Mouse (Mus musculus): ENCODE measurements around the gene Hist1h4m. TPM values are rescaled to one million over a fixed set of nuclear protein-coding genes. Genes with fewer than 3 reads are reported as not detected.
"Not testable (repeated sequence)": the region's sequence is repeated elsewhere in the genome, so short reads cannot be mapped to it uniquely, and the experiment has no call there.

Gene Hist1h4m
- total RNA-seq, 2 experiments from 2014 or later, result 72.5 to 1,782 TPM

GRCm38 (mm10) chr13:21803058-21803457 lies 8.5 kb upstream of the Hist1h4m start:
- peak; percentile 93 for ATAC-seq (replicated peaks; ENCODE audit: poor library complexity, severe bottlenecking)

- peak; percentile 71 for ATAC-seq (replicated peaks; ENCODE audit: poor library complexity, severe bottlenecking)
Measured at GRCm38 (mm10) chr13:21810073-21810472, 1.5 kb upstream of the Hist1h4m start, which contains the start of the genes Hist1h2bq and Hist1h2ao. TSS of gene Hist1h2bq (minus strand) at chr13:21810197. TSS of gene Hist1h2ao (plus strand) at chr13:21810465.

DNA sequence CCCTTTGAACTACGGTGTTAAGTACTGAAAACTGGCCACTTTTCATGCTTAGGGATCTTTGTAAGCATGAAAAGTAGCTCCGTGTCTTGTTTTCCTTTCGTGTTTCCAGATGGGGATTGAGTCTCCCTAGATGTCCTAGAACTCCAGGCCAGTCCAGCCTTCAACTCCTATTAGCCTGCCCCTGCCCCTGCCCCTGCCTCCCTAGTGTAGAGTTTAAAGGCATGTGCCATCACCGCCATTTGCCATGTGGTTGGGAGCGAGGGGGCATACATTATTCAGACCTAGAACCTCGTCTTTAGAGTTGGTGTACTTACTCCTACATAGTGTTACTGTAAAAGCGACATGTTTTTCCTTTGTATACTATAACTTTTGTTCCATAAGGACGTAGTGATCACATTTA lies 472 bp upstream of the Hist1h4m start:
- ATAC-seq (replicated peaks; ENCODE audit: poor library complexity, severe bottlenecking), result peak; percentile 21

DNA sequence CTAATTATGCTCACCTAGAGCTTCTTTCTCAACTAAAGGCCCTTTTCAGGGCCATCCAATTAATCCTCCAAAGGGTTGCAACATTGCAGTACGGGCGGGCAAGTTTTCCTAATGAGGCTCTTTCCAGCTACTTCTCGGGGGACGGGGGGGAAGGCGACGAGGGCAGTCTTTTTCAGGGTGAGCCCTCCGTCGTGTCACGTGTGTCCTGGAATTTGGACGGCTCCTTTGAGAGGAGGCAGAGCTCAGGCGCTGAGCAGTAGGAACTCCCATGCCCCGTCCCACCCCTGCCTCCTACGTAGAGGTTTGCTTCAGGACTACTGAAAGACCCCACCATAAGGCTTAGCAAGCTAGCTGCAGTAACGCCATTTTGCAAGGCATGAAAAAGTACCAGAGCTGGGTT lies 546 bp downstream of the Hist1h4m start:
- peak; percentile 28 for ATAC-seq (replicated peaks; ENCODE audit: poor library complexity, severe bottlenecking)

DNA sequence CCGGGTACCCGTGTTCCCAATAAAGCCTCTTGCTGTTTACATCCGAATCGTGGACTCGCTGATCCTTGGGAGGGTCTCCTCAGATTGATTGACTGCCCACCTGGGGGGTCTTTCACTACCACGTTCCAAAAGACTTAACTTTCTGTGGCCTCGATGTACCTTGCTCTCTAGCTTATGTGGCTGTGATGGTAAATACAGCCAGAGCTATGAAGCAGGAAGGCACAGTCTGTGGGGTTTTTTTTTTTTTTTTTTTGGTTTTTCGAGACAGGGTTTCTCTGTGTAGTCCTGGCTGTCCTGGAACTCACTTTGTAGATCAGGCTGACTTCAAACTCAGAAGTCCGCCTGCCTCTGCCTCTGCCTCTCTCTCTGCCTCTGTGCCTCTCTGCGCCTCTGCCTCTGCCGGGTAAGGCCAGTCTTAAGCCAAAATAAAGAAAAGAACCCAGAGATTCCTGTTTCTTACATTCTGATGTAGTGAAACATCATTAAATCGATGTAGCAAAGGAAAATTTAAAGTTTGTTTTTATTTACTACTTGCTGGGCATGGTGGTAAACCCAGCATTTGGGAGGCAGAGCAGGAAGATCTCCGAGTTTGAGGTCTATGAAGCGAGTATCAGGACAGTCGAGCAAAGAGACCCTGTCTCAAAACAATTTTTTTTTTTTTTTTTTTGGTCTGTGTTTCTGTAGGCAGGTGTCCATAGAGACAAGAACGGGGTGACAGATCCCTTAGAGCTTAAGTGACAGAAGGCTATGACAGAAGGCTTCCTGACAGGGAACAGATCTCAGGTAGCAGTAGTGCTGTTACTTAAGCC lies 8.7 kb downstream of the Hist1h4m start:
- peak; percentile 55; the same call in 1 of the 2 replicates for ATAC-seq (replicated peaks; ENCODE audit: poor library complexity, severe bottlenecking)

- no peak for ATAC-seq (replicated peaks; ENCODE audit: poor library complexity, severe bottlenecking)
Measured at GRCm38 (mm10) chr13:21828511-21828910, 17.0 kb downstream of the Hist1h4m start.

DNA sequence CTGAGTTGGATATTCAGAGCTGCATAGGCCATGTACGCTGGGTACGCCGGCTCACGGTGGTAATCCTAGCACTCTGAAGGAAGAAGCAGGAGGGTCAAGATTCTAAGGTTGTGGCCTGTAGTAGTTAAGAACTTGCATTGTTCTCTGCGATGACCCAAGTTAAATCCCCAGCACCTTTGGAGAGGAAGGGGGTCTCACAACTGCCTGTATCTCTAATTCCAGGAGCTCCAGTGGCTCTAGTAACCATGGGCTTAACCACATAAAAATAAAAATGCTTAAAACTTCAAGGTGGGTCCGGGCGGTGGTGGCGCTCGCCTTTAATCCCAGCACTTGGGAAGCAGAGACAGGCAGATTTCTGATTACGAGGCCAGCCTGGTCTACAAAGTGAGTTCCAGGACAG lies 18.8 kb downstream of the Hist1h4m start:
- no peak for ATAC-seq (replicated peaks; ENCODE audit: poor library complexity, severe bottlenecking)

GRCm38 (mm10) chr13:21831418-21832394 lies 20.2 kb downstream of the Hist1h4m start, which contains the start of gene Hist1h4n:
TSS of gene Hist1h4n (minus strand) at chr13:21832196.
- peak; percentile 46 for ATAC-seq (replicated peaks; ENCODE audit: poor library complexity, severe bottlenecking)

- peak; percentile 68 for ATAC-seq (replicated peaks; ENCODE audit: poor library complexity, severe bottlenecking)
Measured at GRCm38 (mm10) chr13:21833461-21833860, 21.9 kb downstream of the Hist1h4m start, which contains the start of the genes Hist1h2ap and Hist1h2br. TSS of gene Hist1h2ap (minus strand) at chr13:21833507. TSS of gene Hist1h2br (plus strand) at chr13:21833743.

DNA sequence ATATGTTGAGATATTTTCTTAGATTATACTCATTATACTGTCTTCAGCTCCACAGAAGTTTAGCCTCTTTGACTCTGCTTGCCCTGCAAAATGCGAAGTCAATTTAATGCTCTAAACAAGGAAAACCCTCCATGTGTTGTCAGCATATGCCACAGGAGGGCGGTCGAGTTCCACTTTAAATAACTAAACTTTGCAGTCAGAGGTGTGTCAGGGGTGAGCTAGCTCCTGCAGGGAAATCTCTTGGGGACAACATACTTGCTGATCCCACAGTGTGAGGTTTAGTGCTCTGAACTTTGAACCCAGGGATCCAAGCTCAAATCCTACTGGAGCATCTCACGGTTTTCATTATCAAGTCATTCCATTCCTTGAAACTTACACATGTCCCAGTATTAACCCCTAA lies 29.0 kb downstream of the Hist1h4m start:
- ATAC-seq (replicated peaks; ENCODE audit: poor library complexity, severe bottlenecking), result peak; percentile 90

DNA sequence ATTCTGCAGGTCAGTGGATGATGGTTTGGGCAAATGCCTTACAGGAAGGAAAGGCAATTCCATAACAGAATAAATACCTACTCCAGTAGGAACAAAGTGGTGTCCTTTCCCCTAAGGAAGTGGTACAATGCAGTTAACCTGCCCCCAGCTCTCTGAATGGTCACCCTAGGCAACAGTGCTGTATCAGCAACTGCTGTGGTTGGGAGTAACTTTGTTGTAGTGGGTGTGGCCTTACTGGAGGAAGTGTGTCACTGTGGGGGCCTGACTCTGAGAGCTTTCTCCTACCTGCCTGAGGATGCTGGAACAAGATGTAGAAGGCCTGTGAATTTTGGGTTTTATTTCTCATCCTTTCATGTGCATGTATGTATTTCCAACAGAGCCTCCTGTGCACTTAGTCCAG lies 34.8 kb downstream of the Hist1h4m start:
- ATAC-seq (replicated peaks; ENCODE audit: poor library complexity, severe bottlenecking), result peak; percentile 86

DNA sequence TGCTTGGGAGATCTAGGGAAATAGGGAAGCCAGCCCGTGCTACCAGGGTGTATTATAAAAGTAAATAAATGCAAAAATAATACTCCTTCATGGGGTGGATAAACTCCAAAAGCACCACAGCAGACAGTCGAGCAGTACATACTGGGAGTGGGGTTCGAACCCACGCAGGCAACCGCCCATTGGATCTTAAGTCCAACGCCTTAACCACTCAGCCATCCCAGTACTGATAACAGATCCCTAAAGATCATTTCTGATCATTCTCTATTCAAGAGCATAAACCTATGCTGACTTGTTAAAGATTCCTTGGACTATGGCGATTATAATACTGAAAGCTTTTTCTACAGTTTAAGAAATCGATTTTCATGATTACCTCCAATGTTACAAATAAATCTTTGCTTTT lies 36.3 kb downstream of the Hist1h4m start:
- no peak for ATAC-seq (replicated peaks; ENCODE audit: poor library complexity, severe bottlenecking)

DNA sequence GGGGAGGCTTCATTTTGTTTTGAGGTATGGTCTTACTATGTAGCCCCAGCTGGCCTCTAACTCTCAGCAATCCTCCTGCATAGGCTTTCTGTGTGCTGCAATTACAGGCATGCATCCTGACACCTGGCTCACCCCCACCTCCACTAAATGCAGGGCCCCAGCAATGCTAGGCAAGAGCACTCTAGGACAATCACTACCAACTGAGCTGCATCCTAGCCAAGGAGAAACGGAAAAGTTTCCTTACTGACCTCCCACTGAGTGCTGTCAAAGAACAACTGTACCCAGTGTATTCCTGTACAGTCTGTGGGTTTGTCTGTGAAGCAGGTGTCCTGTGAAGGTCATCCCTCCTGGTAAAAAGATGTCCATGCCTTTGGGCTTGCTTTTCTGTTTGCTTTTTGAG lies 39.1 kb downstream of the Hist1h4m start:
- not testable (repeated sequence) for ATAC-seq (replicated peaks; ENCODE audit: poor library complexity, severe bottlenecking)

DNA sequence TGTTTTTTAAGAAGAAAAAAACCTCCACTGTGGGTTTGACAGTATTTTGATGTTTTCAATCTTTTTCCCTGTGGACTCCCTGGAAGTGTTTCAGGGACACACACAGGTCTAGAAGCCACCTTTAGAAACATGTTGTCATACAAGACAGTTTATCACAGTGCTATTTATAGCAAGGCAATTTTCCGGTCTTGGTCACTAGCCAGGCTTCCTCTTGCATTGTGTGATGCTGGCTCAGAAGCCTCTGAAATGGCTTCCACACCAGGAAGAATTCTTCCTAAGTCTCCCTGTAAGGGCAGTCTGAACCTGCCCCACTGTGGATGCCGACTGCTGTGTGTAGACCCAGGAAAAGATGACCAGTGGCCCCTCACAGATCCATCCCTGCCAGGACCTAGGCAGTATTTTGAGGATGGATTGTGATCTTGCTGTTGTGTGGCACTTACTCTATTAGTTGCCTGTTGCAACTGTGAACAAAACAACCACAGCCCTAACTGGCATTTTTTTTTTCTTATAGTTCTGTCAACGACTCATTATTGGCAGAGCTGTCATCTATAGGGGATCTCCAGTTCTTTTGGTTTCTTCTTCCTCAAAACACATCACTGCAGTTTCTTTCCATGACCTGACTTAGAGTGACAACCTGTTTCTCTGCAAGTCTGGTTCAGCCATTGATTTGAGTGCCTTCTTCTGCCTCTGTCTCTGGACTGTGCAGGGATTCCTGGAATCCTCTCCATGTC lies 40.8 kb downstream of the Hist1h4m start:
- ATAC-seq (replicated peaks; ENCODE audit: poor library complexity, severe bottlenecking), result peak; percentile 70

DNA sequence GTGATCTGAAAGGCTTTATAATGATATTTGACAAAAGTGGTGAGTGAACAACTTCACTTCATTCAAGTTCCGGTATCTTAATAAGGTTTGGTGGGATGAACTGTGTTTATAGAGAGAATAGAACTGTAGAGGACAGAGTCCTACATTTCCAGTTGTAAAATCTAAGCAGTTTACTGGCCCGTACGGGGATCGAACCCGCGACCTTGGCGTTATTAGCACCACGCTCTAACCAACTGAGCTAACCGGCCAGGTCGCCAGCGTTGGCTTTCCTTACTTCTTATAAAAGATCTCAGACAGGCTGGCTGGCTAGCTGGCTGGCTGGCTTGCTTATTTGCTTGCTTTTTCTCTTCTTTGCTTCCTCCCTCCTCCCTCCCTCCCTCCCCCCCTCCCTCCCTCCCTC lies 43.6 kb downstream of the Hist1h4m start:
- ATAC-seq (replicated peaks; ENCODE audit: poor library complexity, severe bottlenecking), result no peak

DNA sequence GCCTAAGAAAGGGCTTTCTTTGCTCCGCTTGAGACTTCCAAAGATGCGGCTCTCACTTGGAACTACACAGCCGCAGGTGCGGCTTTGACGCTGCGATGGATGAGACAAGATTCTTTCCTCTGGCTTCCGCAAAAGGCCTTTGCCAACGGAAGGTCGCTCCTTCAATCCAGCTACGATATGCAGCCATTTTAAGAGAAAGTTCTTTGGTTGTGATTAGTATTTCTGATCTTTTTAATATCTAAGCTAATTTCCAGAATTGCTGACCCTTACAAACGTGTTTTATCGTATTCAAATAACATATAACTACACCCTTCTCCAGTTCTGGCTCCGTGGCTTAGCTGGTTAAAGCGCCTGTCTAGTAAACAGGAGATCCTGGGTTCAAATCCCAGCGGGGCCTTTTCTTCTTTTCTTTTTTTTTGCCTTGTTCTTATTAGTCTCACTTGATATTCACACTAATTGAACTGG lies 44.2 kb downstream of the Hist1h4m start:
- ATAC-seq (replicated peaks; ENCODE audit: poor library complexity, severe bottlenecking), result no peak

- no peak for ATAC-seq (replicated peaks; ENCODE audit: poor library complexity, severe bottlenecking)
Measured at GRCm38 (mm10) chr13:21861608-21862007, 50.1 kb downstream of the Hist1h4m start.
